Mouse (Mus musculus) ES-E14 (cell line): ENCODE results near the gene Rasgef1b. TPM values are rescaled to one million over a fixed set of nuclear protein-coding genes. Genes with fewer than 3 reads are reported as not detected.

ENCODE experiments used
- DNase-seq: peaks from one replicate; pipeline ENCODE4 v3.0.0-alpha.2; 2013; ENCODE audit warnings: low read depth, low spot score
- H3K27ac ChIP-seq: 2 replicates; pipeline ENCODE4 v1.5.1; 2012; ENCODE audit warnings: low read depth, mild to moderate bottlenecking, low read length, moderate library complexity, mixed read lengths; ENCODE audit not compliant: poor library complexity, insufficient read depth, severe bottlenecking
- H3K36me3 ChIP-seq: 2 replicates; pipeline ENCODE4 v1.6.1; 2012; ENCODE audit warnings: mild to moderate bottlenecking, low read length, moderate library complexity, mixed read lengths; ENCODE audit not compliant: control insufficient read depth, poor library complexity, insufficient read depth, severe bottlenecking
- H3K4me1 ChIP-seq, 2 experiments: fragments of 150-350 bp in 1 of 2; sonication (generic) in 1 of 2; 2 replicates each; pipeline ENCODE4 v1.6.1; 2012; ENCODE audit warnings: low read length in 2 of 2, mild to moderate bottlenecking in 1 of 2, mixed read lengths in 1 of 2; ENCODE audit not compliant: control insufficient read depth in 2 of 2, insufficient read depth in 2 of 2, poor library complexity in 1 of 2
- H3K4me3 ChIP-seq, 2 experiments: fragments of 150-350 bp in 1 of 2; sonication (generic) in 1 of 2; 2 replicates each; pipeline ENCODE4 v1.5.1; 2012; ENCODE audit warnings: low read length in 2 of 2, low read depth in 1 of 2, mild to moderate bottlenecking in 1 of 2, mixed read lengths in 1 of 2; ENCODE audit not compliant: insufficient read depth in 1 of 2, poor library complexity in 1 of 2, severe bottlenecking in 1 of 2
- H3K9ac ChIP-seq: 2 replicates; pipeline ENCODE4 v1.6.1; 2012; ENCODE audit warnings: low read depth, mild to moderate bottlenecking, low read length, mixed read lengths; ENCODE audit not compliant: poor library complexity, insufficient read depth, severe bottlenecking
- H3K9me3 ChIP-seq: fragments of 150-350 bp; sonication (generic); 2 replicates; pipeline ENCODE4 v1.6.1; 2012; ENCODE audit warnings: low read depth, mild to moderate bottlenecking, low read length; ENCODE audit not compliant: control insufficient read depth, insufficient read depth
- CHD2 ChIP-seq: IDR thresholded peaks from 2 replicates; pipeline ENCODE4 v1.6.1; 2014; ENCODE audit warnings: mild to moderate bottlenecking, low read depth, low read length, inconsistent platforms
- HCFC1 ChIP-seq: IDR thresholded peaks from 2 replicates; pipeline ENCODE4 v1.6.1; 2012; ENCODE audit warnings: low read length, inconsistent platforms, borderline replicate concordance; ENCODE audit not compliant: insufficient read depth
- MAFK ChIP-seq: IDR thresholded peaks from 2 replicates; pipeline ENCODE4 v1.6.1; 2014; ENCODE audit warnings: mild to moderate bottlenecking, low read depth, low read length, inconsistent platforms; ENCODE audit not compliant: insufficient read depth
- ZC3H11A ChIP-seq: IDR thresholded peaks from 2 replicates; pipeline ENCODE4 v1.6.1; 2012; ENCODE audit warnings: low read depth, mild to moderate bottlenecking, inconsistent platforms, low read length, borderline replicate concordance
- ZNF384 ChIP-seq: IDR thresholded peaks from 2 replicates; pipeline ENCODE4 v1.6.1; 2012; ENCODE audit warnings: low read depth, low read length, inconsistent platforms
- in situ Hi-C, 2 experiments: fragments of 600-800 bp; cut with MboI; formaldehyde crosslinking; loops; one replicate each; pipeline ENCODE4 v1.15.1; 2025; ENCODE audit warnings: low sequenced_read_pairs in 2 of 2, inconsistent platforms in 1 of 2; ENCODE audit not compliant: unreplicated experiment in 2 of 2
- total RNA-seq: library from RNA; depleted of rRNA; stranded (reverse); fragments of 300-350 nt; gene quantifications from 2 replicates; pipeline ENCODE4 v1.2.3, GENCODE M21; 2012

The Rasgef1b gene
- total RNA-seq, 1 experiment = 2.8 TPM

- DNase-seq = no peak
- Histone ChIP-seq H3K36me3 (no peaks in the 10 kb centered on the region), H3K9me3 (no peaks in the 10 kb centered on the region), H3K4me1 (no peaks in the 10 kb centered on the region), H3K9ac (no peak overlapping the region), H3K4me3 (no peak overlapping the region), H3K27ac (no peak overlapping the region)
- in situ Hi-C loops = no loop called here
- TF ChIP-seq ZNF384 (no peak), CHD2 (no peak), ZC3H11A (no peak), MAFK (no peak), HCFC1 (no peak)
Observed at GRCm38 (mm10) chr5:99477420-99477815, 251.4 kb downstream of the Rasgef1b start.

- TF ChIP-seq HCFC1 (no peak), ZC3H11A (no peak), MAFK (no peak), CHD2 (no peak), ZNF384 (no peak)
- Histone ChIP-seq H3K36me3 (no peaks in the 10 kb centered on the region), H3K9me3 (no peaks in the 10 kb centered on the region), H3K9ac (no peak overlapping the region), H3K4me3 (no peak overlapping the region), H3K4me1 (no peaks in the 10 kb centered on the region), H3K27ac (no peak overlapping the region)
- no peak for DNase-seq
- in situ Hi-C loops = no loop called here
Observed at GRCm38 (mm10) chr5:99476640-99477419, 252.0 kb downstream of the Rasgef1b start.

- H3K9me3 ChIP-seq = no peaks in the 10 kb centered on the region
- H3K4me1 ChIP-seq = no peaks in the 10 kb centered on the region
- H3K9ac ChIP-seq = no peak overlapping the region
- no peak overlapping the region for H3K27ac ChIP-seq
- H3K36me3 ChIP-seq = no peaks in the 10 kb centered on the region
- H3K4me3 ChIP-seq = no peak overlapping the region
- in situ Hi-C loops = no loop called here
- DNase-seq = no peak
- TF ChIP-seq MAFK (no peak), CHD2 (no peak), ZC3H11A (no peak), HCFC1 (no peak), ZNF384 (no peak)
Observed at GRCm38 (mm10) chr5:99472607-99473335, 256.1 kb downstream of the Rasgef1b start.

GRCm38 (mm10) chr5:99471790-99472189, 257.1 kb downstream of the Rasgef1b start:
- Histone ChIP-seq H3K36me3 (no peaks in the 10 kb centered on the region), H3K4me1 (no peaks in the 10 kb centered on the region), H3K9me3 (no peaks in the 10 kb centered on the region), H3K9ac (no peak overlapping the region), H3K4me3 (no peak overlapping the region), H3K27ac (no peak overlapping the region)
- in situ Hi-C loops = no loop called here
- no peak for DNase-seq
- no peak for TF ChIP-seq HCFC1
- no peak for TF ChIP-seq ZNF384
- no peak for TF ChIP-seq ZC3H11A
- no peak for TF ChIP-seq MAFK
- TF ChIP-seq CHD2 = no peak
